Mouse (Mus musculus) activated CD4-positive, CD25-positive, alpha-beta regulatory T cell, adult 9 weeks (primary cell): ENCODE measurements around the gene Rabl6. TPM values are rescaled to one million over a fixed set of nuclear protein-coding genes. Genes with fewer than 3 reads are reported as not detected.

Experiments
- polyA plus RNA-seq: library from polyadenylated mRNA; unstranded; fragments of 100-300 nt; shearing (Covaris generic); gene quantifications from one replicate; pipeline ENCODE4 v1.2.1, GENCODE M21; 2017

The Rabl6 gene
- 7.5 TPM for polyA plus RNA-seq

DNA sequence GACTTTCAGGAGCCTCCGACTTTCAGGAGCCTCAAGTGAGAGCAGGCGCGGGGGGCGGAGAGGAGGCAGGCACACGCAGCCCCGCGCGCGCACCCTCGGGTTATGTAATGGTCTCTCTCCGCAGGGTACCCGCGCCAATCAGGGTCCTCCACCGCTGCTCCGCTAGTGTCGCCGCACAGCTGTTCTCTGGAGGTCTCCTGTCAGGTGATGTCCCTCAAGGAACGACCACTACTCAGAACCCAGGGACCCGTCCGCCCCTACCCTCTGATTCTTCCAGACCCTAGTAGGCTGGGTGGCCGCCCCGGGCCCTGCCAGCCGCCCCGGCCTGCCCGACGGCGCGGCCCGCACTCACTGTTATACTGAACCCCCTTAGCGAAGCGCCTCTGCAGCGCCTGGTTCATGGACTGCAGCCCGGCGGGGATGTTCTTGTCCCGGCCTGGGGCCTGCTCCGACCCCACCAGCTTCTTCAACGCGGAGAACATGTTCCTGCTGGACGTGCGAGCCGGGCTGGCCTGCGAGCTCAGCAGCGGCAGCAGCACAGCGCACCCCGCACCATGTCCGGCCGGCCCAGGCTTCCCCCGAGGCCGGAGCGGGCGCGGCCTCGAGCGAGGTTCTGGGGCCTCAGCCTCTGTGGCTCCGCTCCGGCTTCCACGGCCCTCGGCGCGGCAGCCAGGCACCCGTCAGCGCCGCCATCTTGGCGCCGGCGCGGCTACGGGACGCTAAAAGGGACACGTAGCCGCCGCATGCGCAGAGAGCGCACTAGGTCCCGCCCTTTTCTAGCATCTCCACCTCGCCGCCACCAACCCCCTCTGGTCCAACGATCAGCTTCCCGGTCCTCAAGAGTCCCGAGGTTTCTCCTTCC is at the start of gene Rabl6:
TSS of gene Rabl6 (minus strand) at position 761 of the 862 bp plus-strand sequence.

GRCm38 (mm10) chr2:25657652-25658051 is 49.3 kb upstream of the Rabl6 start, which contains the start of gene Lcn5:
TSS of gene Lcn5 (plus strand) at chr2:25657952.

DNA sequence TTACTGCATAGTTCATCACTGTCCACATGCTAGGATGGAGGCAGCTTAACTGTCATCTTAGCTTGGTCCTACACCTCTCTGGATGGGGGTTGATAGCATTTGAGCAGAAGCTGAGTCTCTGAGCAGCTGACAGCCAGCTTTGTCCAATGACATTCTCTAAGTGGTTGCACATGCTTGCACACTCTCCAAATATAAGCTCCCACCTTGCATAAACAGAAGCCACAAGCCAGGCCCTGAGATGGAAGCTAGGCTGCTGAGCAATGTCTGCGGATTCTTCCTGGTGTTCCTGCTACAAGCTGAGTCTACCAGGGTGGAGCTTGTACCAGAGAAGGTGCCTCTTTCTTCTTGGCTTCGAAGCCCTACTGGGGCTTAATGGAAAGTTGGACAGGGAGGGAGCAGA is 44.6 kb upstream of the Rabl6 start, which contains the start of gene Lcn8:
TSS of gene Lcn8 (plus strand) at position 219 of the 400 bp plus-strand sequence.

GRCm38 (mm10) chr2:25627811-25628210 is 19.5 kb upstream of the Rabl6 start, which contains the start of gene Fcna:
TSS of gene Fcna (minus strand) at chr2:25628030.

GRCm38 (mm10) chr2:25621229-25622200 is 13.2 kb upstream of the Rabl6 start, which contains the start of gene Tmem141:
TSS of gene Tmem141 (minus strand) at chr2:25622005.

DNA sequence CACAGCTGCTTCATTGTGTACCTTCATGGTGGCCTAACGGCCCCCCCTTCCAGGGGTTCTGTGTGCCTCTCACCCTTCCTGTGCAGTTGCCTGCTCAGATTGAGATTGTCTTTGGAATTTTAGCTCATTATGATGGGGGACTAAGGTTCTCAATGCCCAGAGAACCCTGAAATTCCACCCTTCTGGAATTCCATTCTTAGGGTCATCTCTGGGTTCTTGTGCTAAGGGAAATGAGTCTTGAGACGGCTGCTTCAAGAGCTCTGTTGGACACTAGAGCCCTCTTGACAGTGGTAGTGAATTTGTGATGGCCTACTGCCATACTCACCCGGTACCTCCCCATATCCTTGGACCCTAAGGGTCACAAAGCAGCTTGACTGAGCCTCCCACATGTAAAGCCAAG is 9.3 kb upstream of the Rabl6 start, which contains the start of gene Ccdc183:
TSS of gene Ccdc183 (minus strand) at position 101 of the 400 bp plus-strand sequence.

GRCm38 (mm10) chr2:25581294-25581864 is 26.9 kb downstream of the Rabl6 start, which contains the start of gene Ajm1:
TSS of gene Ajm1 (minus strand) at chr2:25581757.

DNA sequence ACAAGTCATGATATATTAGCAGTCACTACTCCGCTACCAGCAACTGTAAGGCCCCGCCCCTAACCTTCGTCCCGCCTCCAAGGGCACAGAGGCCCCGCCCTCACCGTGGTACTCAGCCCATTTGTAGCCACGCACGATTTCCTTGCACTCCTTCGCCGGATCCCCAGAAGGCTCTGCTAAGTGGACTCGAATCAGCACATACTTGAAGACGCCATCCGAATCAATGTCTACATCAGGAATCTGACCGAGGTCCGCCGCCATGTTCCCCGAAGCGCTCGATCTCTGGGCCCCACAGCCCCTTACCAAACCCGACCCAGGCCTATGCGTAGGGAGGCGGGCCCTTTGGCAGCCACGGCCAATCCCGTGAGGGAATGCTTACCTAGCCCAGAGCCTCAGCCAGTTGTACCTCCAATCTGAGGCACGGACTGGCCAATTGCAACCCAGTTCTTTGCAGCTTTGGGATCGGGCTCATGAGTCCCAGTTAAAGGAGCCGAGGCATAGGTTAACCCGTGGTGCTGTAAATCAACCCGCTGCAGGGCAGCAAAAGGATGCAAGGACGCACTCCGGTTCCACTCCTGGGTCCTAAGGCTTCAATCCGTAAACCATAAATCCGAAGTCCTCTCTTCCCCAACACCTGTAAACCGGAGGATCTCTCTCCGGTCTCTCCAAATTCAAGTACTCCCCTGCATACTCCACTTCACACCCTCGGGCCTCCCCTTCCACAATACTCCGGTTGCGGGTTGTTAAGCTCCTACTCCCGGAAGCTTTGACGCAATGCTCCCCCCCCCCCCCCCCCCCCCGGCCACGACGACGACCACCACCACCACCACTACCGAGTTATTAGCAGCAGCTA is 33.5 kb downstream of the Rabl6 start, which contains the start of the genes Mamdc4 and Phpt1:
TSS of gene Mamdc4 (minus strand) at position 267 of the 853 bp plus-strand sequence.
TSS of gene Phpt1 (minus strand) at position 646 of the 853 bp plus-strand sequence.

GRCm38 (mm10) chr2:25557221-25557963 is 50.9 kb downstream of the Rabl6 start, which contains the start of gene Edf1:
TSS of gene Edf1 (plus strand) at chr2:25557847.

GRCm38 (mm10) chr2:25546811-25547491 is 61.4 kb downstream of the Rabl6 start, which contains the start of gene Traf2:
TSS of gene Traf2 (minus strand) at chr2:25546940.

Other genes with a start within 250 kb of the Rabl6 start
- 19.7 TPM for gene Uap1l1, start 242.8 kb downstream of the Rabl6 start, polyA plus RNA-seq
- 0.39 TPM for gene Sapcd2, start 236.2 kb downstream of the Rabl6 start, polyA plus RNA-seq
- gene Entpd2, start 212.6 kb downstream of the Rabl6 start, polyA plus RNA-seq = 0.56 TPM
- 3.4 TPM for gene Npdc1, start 209.2 kb downstream of the Rabl6 start, polyA plus RNA-seq
- 11.3 TPM for gene Fut7, start 185.3 kb downstream of the Rabl6 start, polyA plus RNA-seq
- 24.7 TPM for gene Abca2, start 179.8 kb downstream of the Rabl6 start, polyA plus RNA-seq
- gene Clic3, start 151.7 kb downstream of the Rabl6 start, polyA plus RNA-seq = 4.6 TPM
- gene Paxx, start 147.4 kb downstream of the Rabl6 start, polyA plus RNA-seq = 96.1 TPM
- not detected for gene Ptgds, start 138.5 kb downstream of the Rabl6 start, polyA plus RNA-seq
- gene Lcn12, start 114.6 kb downstream of the Rabl6 start, polyA plus RNA-seq = not detected
- 115 TPM for gene Fbxw5, start 107.8 kb downstream of the Rabl6 start, polyA plus RNA-seq
- 10.0 TPM for gene C8g, start 106.8 kb downstream of the Rabl6 start, polyA plus RNA-seq
- 107 TPM for gene Traf2, start 61.6 kb downstream of the Rabl6 start, polyA plus RNA-seq
- 388 TPM for gene Edf1, start 50.7 kb downstream of the Rabl6 start, polyA plus RNA-seq
- gene Mamdc4, start 33.7 kb downstream of the Rabl6 start, polyA plus RNA-seq = 1.6 TPM
- gene Phpt1, start 33.3 kb downstream of the Rabl6 start, polyA plus RNA-seq = 62.9 TPM
- 0.42 TPM for gene Ajm1, start 26.8 kb downstream of the Rabl6 start, polyA plus RNA-seq
- gene Ccdc183, start 9.2 kb upstream of the Rabl6 start, polyA plus RNA-seq = not detected
- gene Tmem141, start 13.5 kb upstream of the Rabl6 start, polyA plus RNA-seq = 1.5 TPM
- 6.2 TPM for gene Fcna, start 19.5 kb upstream of the Rabl6 start, polyA plus RNA-seq
- gene Lcn8, start 44.6 kb upstream of the Rabl6 start, polyA plus RNA-seq = not detected
- not detected for gene Lcn5, start 49.4 kb upstream of the Rabl6 start, polyA plus RNA-seq
- not detected for gene Lcn6, start 68.3 kb upstream of the Rabl6 start, polyA plus RNA-seq
- gene Lcn10, start 74.2 kb upstream of the Rabl6 start, polyA plus RNA-seq = not detected
- gene Obp2a, start 91.5 kb upstream of the Rabl6 start, polyA plus RNA-seq = 1.1 TPM
- gene Bmyc, start 98.2 kb upstream of the Rabl6 start, polyA plus RNA-seq = 166 TPM
- gene Obp2b, start 128.5 kb upstream of the Rabl6 start, polyA plus RNA-seq = not detected
- gene Lcn3, start 157.0 kb upstream of the Rabl6 start, polyA plus RNA-seq = not detected
- not detected for gene Lcn11, start 168.5 kb upstream of the Rabl6 start, polyA plus RNA-seq
- not detected for gene Gm13539, start 173.7 kb upstream of the Rabl6 start, polyA plus RNA-seq
- gene Glt6d1, start 207.3 kb upstream of the Rabl6 start, polyA plus RNA-seq = not detected
- gene Lcn9, start 214.6 kb upstream of the Rabl6 start, polyA plus RNA-seq = not detected
- gene Sohlh1, start 238.7 kb upstream of the Rabl6 start, polyA plus RNA-seq = 0.35 TPM